Mouse (Mus musculus) bone marrow, adult 2 months (tissue): ENCODE results near the gene Arhgef3. TPM values are rescaled to one million over a fixed set of nuclear protein-coding genes. Genes with fewer than 3 reads are reported as not detected.

Experiments
- H3K27ac ChIP-seq: fragments of 200-500 bp; 2 replicates; pipeline ENCODE4 v1.5.1; 2012; ENCODE audit warnings: low read depth, mild to moderate bottlenecking, control low read depth, inconsistent platforms, low read length; ENCODE audit not compliant: control insufficient read depth, poor library complexity, insufficient read depth
- H3K4me1 ChIP-seq: fragments of 200-500 bp; 2 replicates; pipeline ENCODE4 v1.6.1; 2011; ENCODE audit warnings: low read length; ENCODE audit not compliant: control insufficient read depth, insufficient read depth
- H3K4me3 ChIP-seq: fragments of 200-500 bp; replicated peaks from 2 replicates; pipeline ENCODE3; 2011; ENCODE audit warnings: mild to moderate bottlenecking, low read depth, low read length, control low read depth; ENCODE audit not compliant: control insufficient read depth
- CTCF ChIP-seq: fragments of 200-500 bp; IDR thresholded peaks from 2 replicates; pipeline ENCODE4 v1.5.1; 2011; ENCODE audit warnings: low read length, control low read depth; ENCODE audit not compliant: control insufficient read depth, insufficient read depth
- POLR2A ChIP-seq: fragments of 200-500 bp; IDR thresholded peaks from 2 replicates; pipeline ENCODE4 v1.6.1; 2011; ENCODE audit warnings: low read depth, mild to moderate bottlenecking, control low read depth, low read length, borderline replicate concordance; ENCODE audit not compliant: control insufficient read depth
- WGBS: fragments of 180-500 bp; shearing (Covaris S2); methylation state at CpG from one replicate; pipeline ENCODE4 v1.1.7; 2018; 5-methylcytosine and 5-hydroxymethylcytosine counted together
- polyA plus RNA-seq: library from polyadenylated mRNA; stranded (reverse); fragments of >200 nt; gene quantifications from 2 replicates; pipeline ENCODE4 v1.2.4, GENCODE M21; 2011; ENCODE audit warnings: low replicate concordance; ENCODE audit not compliant: missing spikeins, insufficient read depth, insufficient read length

Gene Arhgef3
- polyA plus RNA-seq, 1 experiment, result 14.3 TPM

DNA sequence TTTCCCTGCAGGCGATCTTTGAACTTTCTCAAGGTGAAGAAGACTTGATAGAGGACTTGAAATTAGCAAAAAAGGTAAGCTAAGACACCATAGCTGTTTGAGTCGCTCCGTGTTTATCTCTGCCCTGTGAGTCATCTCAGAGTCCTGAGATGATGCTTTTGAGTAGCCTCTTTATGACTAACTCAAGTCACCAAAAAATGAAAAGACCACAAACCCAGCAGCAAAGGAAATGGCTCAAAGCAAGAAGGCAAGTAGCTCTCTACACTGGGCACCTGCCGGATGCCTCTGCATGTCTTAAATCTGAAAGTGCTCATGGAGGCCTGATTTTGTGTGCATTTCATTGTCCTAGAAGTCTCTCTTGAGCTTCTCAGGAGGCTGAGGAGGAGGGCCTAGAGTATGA lies 269.4 kb downstream of the Arhgef3 start:
- H3K27ac ChIP-seq, result no peak overlapping the region
- TF ChIP-seq POLR2A (no peak), CTCF (no peak)
- 82% methylated on average over 4 of the region's 4 CpGs for WGBS
- no peak overlapping the region for H3K4me3 ChIP-seq
- H3K4me1 ChIP-seq, result peaks cover 1% of the 10 kb centered on the region; the same call in 1 of the 2 replicates

DNA sequence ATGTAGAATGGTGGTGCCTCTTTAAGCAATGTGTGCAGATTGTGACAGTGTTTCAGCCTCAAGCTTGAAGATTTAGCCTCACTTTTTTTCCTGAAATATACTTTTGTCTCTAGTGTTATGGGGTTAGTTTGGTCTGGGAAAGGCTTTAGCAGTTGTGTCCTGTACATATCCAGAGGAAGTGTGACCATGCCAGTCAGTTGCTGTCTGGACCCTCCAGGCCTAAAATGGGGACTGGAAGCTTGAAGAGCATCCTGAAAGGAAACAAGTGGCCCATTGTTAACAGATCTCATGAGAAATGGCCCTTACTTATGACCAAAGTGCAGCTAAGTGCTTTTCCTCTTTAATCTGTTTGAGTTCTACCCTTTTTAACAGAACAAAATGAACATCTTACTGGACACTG lies 273.9 kb downstream of the Arhgef3 start:
- Histone ChIP-seq H3K4me1 (no peaks in the 10 kb centered on the region; the same call in 1 of the 2 replicates), H3K4me3 (no peak overlapping the region), H3K27ac (no peak overlapping the region)
- TF ChIP-seq CTCF (no peak), POLR2A (no peak)

DNA sequence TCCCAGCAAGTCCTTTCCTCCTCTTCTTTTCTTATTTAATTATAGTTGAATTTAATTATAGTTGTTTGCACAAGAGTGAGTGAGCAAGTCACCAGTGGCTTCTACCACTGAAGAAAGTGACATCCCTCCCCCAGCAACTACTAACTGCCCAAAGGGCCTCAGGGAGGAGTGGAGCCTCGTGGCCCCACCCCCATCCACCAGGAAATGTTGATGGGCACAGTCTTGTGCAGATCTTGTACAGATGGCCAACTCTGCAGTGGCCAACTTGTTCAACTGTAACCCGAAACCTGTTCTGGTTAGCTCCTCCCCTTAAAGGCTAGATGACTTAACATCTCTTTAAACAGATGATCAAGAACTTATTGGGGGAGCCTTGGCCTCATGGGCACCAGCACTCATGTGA lies 275.0 kb downstream of the Arhgef3 start:
- no peak for TF ChIP-seq POLR2A
- no peak for TF ChIP-seq CTCF
- Histone ChIP-seq H3K4me3 (no peak overlapping the region), H3K4me1 (no peaks in the 10 kb centered on the region; the same call in 1 of the 2 replicates), H3K27ac (no peak overlapping the region)
- 59% methylated on average over 2 of the region's 2 CpGs for WGBS

DNA sequence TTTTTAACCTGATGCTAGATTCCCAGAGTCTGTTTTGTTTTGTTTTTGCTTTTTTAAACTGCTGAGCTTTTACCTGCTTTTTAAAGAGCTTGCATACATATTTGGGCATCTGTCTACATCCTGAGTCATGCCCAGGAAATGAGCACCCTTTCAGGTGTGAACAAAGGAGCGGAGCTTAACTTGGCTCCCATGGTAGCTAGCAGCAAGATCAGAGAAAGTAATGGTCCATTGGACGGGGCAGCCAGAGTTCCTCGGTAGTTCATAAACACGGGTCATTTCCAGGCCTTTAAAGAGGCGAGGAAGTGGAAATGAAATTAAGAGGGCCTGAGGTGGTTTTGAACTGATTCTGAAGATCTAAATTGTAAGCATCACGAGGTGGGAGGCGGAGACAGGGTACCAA lies 276.0 kb downstream of the Arhgef3 start:
- H3K27ac ChIP-seq, result no peak overlapping the region
- no peaks in the 10 kb centered on the region; the same call in 1 of the 2 replicates for H3K4me1 ChIP-seq
- no peak overlapping the region for H3K4me3 ChIP-seq
- 66% methylated on average over 7 of the region's 7 CpGs for WGBS
- TF ChIP-seq POLR2A (no peak), CTCF (no peak)

DNA sequence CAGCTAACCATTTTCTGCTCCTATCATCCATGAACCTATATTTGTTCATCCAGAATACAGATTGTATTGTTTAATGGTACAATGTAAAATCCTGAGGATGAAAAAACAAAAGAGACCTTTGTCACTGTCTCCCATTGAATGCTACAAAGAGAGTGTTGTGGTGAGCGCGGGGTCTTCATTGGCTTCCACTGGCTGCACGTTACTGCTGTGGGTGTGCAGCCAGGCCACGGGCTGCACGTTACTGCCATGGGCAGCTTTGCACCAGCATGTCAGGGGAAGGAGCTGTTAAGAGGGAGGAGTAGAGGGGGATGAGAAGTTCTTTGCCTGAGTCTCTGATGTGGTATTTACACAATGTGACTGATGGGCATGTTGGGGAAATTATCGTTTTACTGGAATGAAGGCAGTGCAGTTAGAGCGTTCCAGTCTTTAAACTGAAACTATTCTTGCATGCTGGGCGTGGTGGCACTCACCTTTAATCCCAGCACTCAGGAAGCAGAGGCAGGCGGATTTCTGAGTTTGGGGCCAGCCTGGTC lies 277.1 kb downstream of the Arhgef3 start:
- no peak overlapping the region for H3K4me3 ChIP-seq
- no peaks in the 10 kb centered on the region; the same call in 1 of the 2 replicates for H3K4me1 ChIP-seq
- TF ChIP-seq CTCF, result no peak
- TF ChIP-seq POLR2A, result no peak
- no peak overlapping the region for H3K27ac ChIP-seq
- WGBS, result 70% methylated on average over 9 of the region's 9 CpGs

DNA sequence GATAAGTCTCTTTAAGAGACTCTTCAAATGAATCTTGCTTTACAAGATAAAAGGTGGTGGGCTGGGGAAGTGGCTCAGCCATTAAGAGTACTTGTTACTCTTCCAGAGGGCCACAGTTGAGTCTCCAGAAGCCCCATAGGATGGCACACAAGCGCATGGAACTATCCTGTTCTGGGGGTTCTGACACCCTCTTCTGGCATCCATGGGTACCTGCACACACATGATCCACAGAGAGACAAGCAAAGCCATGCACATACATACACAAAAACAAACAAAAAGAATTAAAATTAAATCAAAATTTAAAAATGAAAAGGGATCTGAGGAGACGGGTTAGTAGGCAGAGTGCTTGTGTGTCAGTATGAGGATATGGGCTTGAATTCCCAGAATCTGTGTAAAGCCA lies 278.0 kb downstream of the Arhgef3 start:
- H3K27ac ChIP-seq, result no peak overlapping the region
- peaks cover 3% of the 10 kb centered on the region for H3K4me1 ChIP-seq
- 84% methylated on average over 2 of the region's 2 CpGs for WGBS
- no peak overlapping the region for H3K4me3 ChIP-seq
- no peak for TF ChIP-seq POLR2A
- TF ChIP-seq CTCF, result 0 out of 2 replicates have a peak, but pooled peaks have one; percentile 7

DNA sequence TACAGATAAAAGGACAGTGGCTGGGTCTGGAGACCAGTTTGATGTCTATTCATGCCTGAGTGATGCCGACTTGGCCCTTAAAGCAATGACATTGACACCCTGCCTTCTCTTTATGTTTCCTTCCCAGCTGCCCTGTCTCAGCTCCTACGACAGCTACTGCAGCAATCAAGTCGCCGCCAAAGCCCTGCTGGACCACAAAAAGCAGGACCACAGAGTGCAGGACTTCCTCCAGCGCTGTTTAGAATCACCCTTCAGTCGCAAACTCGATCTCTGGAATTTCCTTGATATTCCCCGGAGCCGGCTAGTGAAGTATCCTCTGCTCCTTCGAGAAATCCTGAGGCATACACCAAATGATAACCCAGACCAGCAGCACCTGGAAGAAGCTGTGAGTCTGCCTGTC lies 279.1 kb downstream of the Arhgef3 start:
- peaks cover 3% of the 10 kb centered on the region for H3K4me1 ChIP-seq
- 85% methylated on average over 10 of the region's 10 CpGs for whole genome bisulfite sequencing
- TF ChIP-seq CTCF, result no peak
- no peak for TF ChIP-seq POLR2A
- no peak overlapping the region for H3K4me3 ChIP-seq
- no peak overlapping the region for H3K27ac ChIP-seq

DNA sequence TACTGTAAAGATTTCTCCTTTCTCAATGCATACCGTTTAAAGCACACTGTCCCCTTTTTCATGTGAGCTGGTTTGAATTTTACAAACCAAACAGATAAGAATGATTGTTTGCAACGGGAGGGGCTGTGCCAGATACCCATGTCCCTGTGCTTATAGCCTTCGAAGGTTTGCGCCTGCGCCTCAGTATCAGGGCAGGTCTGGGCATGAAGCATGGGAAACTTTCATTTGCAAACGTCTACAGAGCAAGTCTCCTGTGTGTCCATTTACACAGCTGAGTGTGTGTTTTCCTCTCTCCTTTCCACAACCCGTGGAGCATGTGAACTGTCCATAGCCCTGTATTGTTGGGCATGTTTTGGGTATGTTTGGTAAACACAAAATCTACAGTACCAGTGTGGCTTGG lies 281.7 kb downstream of the Arhgef3 start:
- Histone ChIP-seq H3K27ac (no peak overlapping the region), H3K4me1 (peaks cover 3% of the 10 kb centered on the region), H3K4me3 (no peak overlapping the region)
- TF ChIP-seq CTCF, result no peak
- TF ChIP-seq POLR2A, result no peak
- 82% methylated on average over 7 of the region's 7 CpGs for WGBS

DNA sequence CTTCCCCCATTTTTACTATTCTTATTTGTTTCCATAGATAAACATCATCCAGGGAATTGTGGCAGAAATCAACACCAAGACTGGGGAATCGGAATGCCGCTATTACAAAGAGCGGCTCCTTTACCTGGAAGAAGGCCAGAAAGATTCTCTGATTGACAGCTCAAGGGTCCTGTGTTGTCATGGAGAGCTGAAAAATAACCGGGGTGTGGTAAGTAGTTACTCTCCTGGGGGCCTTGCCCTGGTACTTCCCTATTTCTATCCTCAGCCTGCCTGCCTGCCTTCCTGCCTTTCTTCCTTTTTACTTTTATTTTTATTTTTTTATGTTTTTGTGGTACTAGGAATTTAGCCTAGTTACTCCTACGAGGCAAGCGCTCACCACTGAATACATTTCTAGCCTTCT lies 282.8 kb downstream of the Arhgef3 start:
- Histone ChIP-seq H3K4me3 (no peak overlapping the region), H3K4me1 (peaks cover 3% of the 10 kb centered on the region; the same call in 1 of the 2 replicates), H3K27ac (no peak overlapping the region; the same call in 1 of the 2 replicates)
- 21% methylated on average over 6 of the region's 6 CpGs for WGBS
- TF ChIP-seq CTCF (no peak), POLR2A (no peak)

DNA sequence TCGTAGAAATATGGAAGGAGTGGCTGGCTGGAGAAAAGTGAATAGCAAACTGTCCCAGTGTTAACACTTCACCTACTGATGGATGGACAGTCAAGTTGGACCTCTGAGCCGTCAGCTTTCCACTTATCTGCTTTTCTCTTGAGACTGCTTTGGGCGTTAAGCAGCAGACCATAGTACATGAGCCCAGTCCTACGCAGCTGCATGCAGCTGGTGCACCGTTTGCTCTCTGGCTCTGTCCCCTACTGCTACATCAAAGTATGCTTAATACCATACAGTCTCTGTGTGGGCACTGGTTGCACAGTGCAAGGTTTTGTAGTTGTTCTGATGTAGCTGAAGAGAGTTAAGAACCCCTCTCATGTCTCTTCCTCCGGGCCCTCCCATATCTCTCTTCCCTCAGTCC lies 285.8 kb downstream of the Arhgef3 start:
- H3K4me1 ChIP-seq, result peaks cover 7% of the 10 kb centered on the region
- H3K4me3 ChIP-seq, result no peak overlapping the region
- H3K27ac ChIP-seq, result peak overlapping the region; percentile 62
- WGBS, result 71% methylated on average over 6 of the region's 6 CpGs
- TF ChIP-seq CTCF, result no peak
- TF ChIP-seq POLR2A, result no peak
